Mouse (Mus musculus) midbrain, embryonic 16.5 days (tissue): ENCODE measurements around the gene Inpp5b. TPM values are rescaled to one million over a fixed set of nuclear protein-coding genes. Genes with fewer than 3 reads are reported as not detected.

ENCODE experiments used
- ATAC-seq: fragments of 200-750 bp; cut with Nextera tagmentation; 2 replicates; pipeline ENCODE4 v1.8.0; 2017; ENCODE audit warnings: moderate TSS enrichment
- H3K27ac ChIP-seq: fragments of 300-500 bp; sonication (generic); 2 replicates; pipeline ENCODE4 v1.5.1; 2014; ENCODE audit warnings: mild to moderate bottlenecking, low read length, mixed read lengths
- H3K27me3 ChIP-seq: fragments of 300-500 bp; sonication (generic); 2 replicates; pipeline ENCODE4 v1.6.1; 2014; ENCODE audit warnings: low read depth, low read length, mixed read lengths; ENCODE audit not compliant: control insufficient read depth, insufficient read depth
- H3K36me3 ChIP-seq: fragments of 300-500 bp; sonication (generic); 2 replicates; pipeline ENCODE4 v1.6.1; 2014; ENCODE audit warnings: mild to moderate bottlenecking, low read length, moderate library complexity, mixed read lengths; ENCODE audit not compliant: control insufficient read depth, insufficient read depth
- H3K4me1 ChIP-seq: fragments of 300-500 bp; sonication (generic); 2 replicates; pipeline ENCODE4 v1.6.1; 2014; ENCODE audit warnings: mild to moderate bottlenecking, low read length, mixed read lengths; ENCODE audit not compliant: control insufficient read depth, insufficient read depth
- H3K4me2 ChIP-seq: fragments of 300-500 bp; sonication (generic); 2 replicates; pipeline ENCODE4 v1.6.1; 2014; ENCODE audit warnings: mild to moderate bottlenecking, low read length, mixed read lengths
- H3K4me3 ChIP-seq: fragments of 300-500 bp; sonication (generic); 2 replicates; pipeline ENCODE4 v1.5.1; 2014; ENCODE audit warnings: low read depth, mild to moderate bottlenecking, low read length, moderate library complexity, mixed read lengths
- H3K9ac ChIP-seq: fragments of 300-500 bp; sonication (generic); 2 replicates; pipeline ENCODE4 v1.6.1; 2014; ENCODE audit warnings: low read depth, low read length, mixed read lengths
- H3K9me3 ChIP-seq: fragments of 300-500 bp; sonication (generic); replicated peaks from 2 replicates; pipeline ENCODE4 v1.6.1; 2014; ENCODE audit warnings: mild to moderate bottlenecking, low read length, mixed read lengths; ENCODE audit not compliant: control insufficient read depth, poor library complexity, severe bottlenecking
- WGBS: fragments of 180-500 bp; shearing (Covaris S2); extraction: QIAGEN DNeasy Blood & Tissue Kit; methylation state at CpG from one replicate; pipeline ENCODE4 v1.1.7; 2014; 5-methylcytosine and 5-hydroxymethylcytosine counted together
- polyA plus RNA-seq: library from polyadenylated mRNA; unstranded; fragments of >200 nt; fragmentation: Nextera tagmentation; extraction: Ambion mirVana; gene quantifications from 2 replicates; pipeline ENCODE4 v1.2.1, GENCODE M21; 2015

Inpp5b gene
- polyA plus RNA-seq, 1 experiment from 2014 or later = 26.6 TPM

DNA sequence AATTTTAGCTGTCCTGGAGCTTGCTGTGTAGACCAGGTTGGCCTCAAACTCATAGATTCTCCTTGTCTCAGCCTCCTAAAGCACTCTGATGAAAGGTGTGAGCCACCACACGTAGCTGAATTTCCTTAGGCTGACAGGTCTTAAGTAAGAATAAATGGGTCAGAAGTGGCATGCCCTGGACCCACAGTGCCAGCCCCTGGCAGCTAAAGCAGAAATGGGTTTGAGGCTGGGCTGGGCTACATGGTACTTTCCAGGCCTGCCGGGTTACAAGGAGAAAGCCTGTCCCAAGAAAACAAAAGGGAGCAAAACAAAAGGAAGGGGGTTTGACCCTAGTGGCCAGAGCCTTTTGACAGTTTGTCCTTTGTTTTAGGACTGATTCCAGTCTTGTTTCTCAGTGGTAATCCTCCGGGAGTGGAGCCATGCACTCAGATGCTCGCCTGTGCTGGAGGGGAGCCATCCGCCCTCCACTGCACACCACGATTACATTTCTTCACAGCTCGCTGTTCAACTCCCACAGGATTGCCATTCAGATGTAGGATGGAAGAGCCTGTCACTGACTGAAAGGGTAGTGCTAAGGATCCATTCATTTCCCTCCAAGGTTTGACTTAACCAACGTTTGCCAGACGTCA lies 69.8 kb downstream of the Inpp5b start:
- no peaks in the 10 kb centered on the region for H3K27me3 ChIP-seq
- no peak overlapping the region for H3K9ac ChIP-seq
- 12% methylated on average over 9 of the region's 9 CpGs for WGBS
- H3K9me3 ChIP-seq = no peaks in the 10 kb centered on the region
- ATAC-seq = no peak
- H3K36me3 ChIP-seq = no peaks in the 10 kb centered on the region; the same call in none of the 2 replicates
- no peak overlapping the region for H3K27ac ChIP-seq
- H3K4me1 ChIP-seq = peaks cover 7% of the 10 kb centered on the region
- no peak overlapping the region for H3K4me2 ChIP-seq
- H3K4me3 ChIP-seq = no peak overlapping the region

DNA sequence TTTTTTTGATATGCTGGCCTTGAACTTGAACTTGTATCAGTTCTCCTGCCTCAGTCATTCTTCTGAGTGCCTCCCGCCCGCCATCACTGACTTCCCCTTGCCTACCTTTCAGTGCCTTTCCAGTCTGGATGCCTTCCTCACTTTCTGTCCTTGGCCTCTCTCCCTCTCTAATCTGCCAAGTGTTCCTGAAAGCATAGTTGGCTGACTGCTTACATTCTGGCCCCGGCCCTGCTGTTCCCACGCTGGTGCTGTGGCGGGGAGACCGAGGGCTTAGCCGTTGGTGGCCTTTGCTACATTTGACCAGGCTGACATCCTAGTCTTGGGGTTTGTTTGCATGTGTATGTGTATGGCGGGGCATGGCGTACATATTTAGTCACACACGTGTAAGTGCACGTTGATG lies 74.3 kb downstream of the Inpp5b start:
- Histone ChIP-seq H3K4me2 (no peak overlapping the region), H3K27me3 (no peaks in the 10 kb centered on the region), H3K4me1 (no peaks in the 10 kb centered on the region; the same call in 1 of the 2 replicates), H3K9ac (no peak overlapping the region), H3K9me3 (no peaks in the 10 kb centered on the region), H3K27ac (no peak overlapping the region), H3K4me3 (no peak overlapping the region), H3K36me3 (peaks cover under 1% of the 10 kb centered on the region; the same call in 1 of the 2 replicates)
- ATAC-seq = no peak
- WGBS = 92% methylated on average over 11 of the region's 11 CpGs

DNA sequence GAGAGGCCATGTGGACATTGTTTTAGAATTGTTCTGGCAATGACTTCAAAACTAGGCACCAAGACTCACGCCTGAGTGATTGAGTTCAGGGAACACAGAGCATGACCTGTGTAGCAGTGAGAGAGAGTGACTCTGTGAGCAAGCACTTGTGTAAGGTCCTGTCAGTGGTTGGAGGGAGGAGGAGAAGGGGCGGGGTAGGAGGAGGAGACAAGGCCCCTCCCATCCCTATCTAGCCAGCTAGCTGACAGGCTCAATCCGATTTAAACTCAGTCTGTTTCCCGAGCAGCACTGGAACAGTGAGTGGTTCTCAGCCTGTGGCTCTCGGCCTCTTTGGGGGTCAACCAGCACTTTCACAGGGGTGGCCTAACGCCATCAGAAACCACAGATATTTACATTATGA lies 76.2 kb downstream of the Inpp5b start:
- no peak overlapping the region for H3K27ac ChIP-seq
- no peak overlapping the region for H3K4me2 ChIP-seq
- peaks cover 13% of the 10 kb centered on the region for H3K36me3 ChIP-seq
- no peak overlapping the region for H3K4me3 ChIP-seq
- H3K9ac ChIP-seq = no peak overlapping the region
- H3K9me3 ChIP-seq = no peaks in the 10 kb centered on the region
- 15% methylated on average over 6 of the region's 6 CpGs for WGBS
- H3K4me1 ChIP-seq = no peaks in the 10 kb centered on the region
- ATAC-seq = no peak
- H3K27me3 ChIP-seq = no peaks in the 10 kb centered on the region

DNA sequence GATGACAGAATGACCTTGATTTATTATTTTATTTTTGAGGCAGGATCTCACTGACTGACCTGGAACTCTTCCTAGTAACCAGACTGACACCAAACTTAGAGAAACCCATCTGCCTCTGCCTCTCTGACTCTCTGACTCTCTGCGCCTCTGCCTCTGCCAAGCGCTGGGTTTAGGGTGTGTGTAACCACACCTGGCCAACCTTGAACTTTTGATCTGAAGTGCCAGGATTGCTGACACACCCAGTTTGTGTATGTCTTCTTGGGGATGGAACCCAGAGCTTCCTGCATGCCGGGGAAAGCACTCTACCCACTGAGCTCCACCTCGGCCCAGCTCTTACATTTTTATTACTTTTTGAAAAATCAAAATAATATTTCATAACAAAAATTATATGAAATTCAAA lies 77.2 kb downstream of the Inpp5b start:
- H3K4me1 ChIP-seq = no peaks in the 10 kb centered on the region
- H3K9ac ChIP-seq = no peak overlapping the region
- no peak overlapping the region for H3K4me3 ChIP-seq
- no peak overlapping the region for H3K27ac ChIP-seq
- H3K36me3 ChIP-seq = peaks cover 13% of the 10 kb centered on the region
- no peaks in the 10 kb centered on the region for H3K27me3 ChIP-seq
- WGBS = 92% methylated on average over 4 of the region's 4 CpGs
- ATAC-seq = no peak
- no peak overlapping the region for H3K4me2 ChIP-seq
- H3K9me3 ChIP-seq = no peaks in the 10 kb centered on the region

DNA sequence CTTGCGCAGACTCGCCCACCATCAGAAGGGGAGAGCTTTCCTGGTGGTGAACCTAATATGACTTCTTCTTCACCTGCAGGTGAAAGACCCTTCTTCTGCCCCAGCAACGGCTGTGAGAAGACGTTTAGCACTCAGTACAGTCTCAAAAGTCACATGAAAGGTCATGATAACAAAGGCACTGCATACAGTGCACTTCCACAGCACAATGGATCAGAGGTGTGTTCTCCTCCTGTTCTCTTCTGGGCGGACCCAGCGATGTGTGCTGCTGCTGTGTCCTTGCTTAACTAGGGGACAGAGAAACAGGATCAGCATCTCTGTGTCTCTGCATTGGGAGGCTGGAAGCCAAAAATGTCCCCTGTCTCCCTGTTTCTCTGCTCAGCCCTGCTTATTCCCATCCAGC lies 83.3 kb downstream of the Inpp5b start:
- no peak for ATAC-seq
- WGBS = 91% methylated on average over 6 of the region's 6 CpGs
- H3K36me3 ChIP-seq = peaks cover 28% of the 10 kb centered on the region
- no peaks in the 10 kb centered on the region for H3K4me1 ChIP-seq
- no peaks in the 10 kb centered on the region for H3K9me3 ChIP-seq
- no peak overlapping the region for H3K27ac ChIP-seq
- no peaks in the 10 kb centered on the region for H3K27me3 ChIP-seq
- no peak overlapping the region for H3K4me2 ChIP-seq
- H3K4me3 ChIP-seq = no peak overlapping the region
- no peak overlapping the region for H3K9ac ChIP-seq

DNA sequence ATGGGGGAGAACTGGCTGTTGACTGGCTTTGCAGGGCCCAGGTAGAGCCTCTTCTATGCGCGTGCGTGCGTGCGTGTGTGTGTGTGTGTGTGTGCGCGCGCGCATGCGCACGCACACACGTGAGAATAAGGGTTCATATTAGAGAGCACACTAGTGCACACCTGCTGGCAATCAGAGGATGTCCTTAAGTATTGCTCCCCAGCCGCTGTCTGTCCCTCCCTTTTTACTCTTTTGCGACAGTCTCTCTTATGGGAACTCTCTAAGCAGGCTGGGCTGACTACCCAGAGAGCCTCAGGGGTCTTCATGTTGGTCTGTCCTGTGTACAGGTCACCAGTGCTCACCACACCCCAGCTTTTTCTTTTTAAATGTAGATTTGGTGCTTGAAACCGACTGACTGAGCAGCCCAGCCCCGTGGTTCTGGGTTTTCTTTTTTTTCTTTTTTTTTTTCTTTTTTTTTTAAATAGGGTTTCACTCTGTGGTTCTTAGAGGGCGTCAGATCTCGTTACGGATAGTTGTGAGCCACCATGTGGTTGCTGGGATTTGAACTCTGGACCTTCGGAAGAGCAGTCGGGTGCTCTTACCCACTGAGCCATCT lies 83.8 kb downstream of the Inpp5b start:
- WGBS = 97% methylated on average over 21 of the region's 21 CpGs
- Histone ChIP-seq H3K9ac (no peak overlapping the region), H3K36me3 (peaks cover 28% of the 10 kb centered on the region), H3K27ac (no peak overlapping the region), H3K27me3 (no peaks in the 10 kb centered on the region), H3K4me1 (no peaks in the 10 kb centered on the region), H3K4me3 (no peak overlapping the region), H3K9me3 (no peaks in the 10 kb centered on the region), H3K4me2 (no peak overlapping the region)
- ATAC-seq = no peak

DNA sequence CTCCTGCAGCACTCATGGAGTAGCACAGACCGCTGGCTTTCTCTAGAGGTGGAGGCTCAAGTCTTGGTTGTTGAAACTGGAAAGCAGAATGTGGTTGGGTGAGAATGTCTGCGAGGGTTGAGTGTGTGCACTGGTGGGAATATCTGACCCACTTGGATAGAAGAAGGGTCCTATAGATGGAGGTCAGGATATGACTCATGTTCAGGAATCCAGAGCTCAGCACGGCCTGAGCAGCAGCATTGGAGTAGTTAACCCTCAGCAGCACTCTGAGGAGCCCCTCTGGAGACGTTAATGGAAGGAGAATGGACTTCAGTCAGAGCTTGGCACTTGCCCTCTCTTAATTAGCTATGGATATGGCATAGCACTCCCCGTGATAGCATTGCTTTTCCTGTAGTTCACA lies 88.0 kb downstream of the Inpp5b start:
- H3K9ac ChIP-seq = no peak overlapping the region
- H3K27me3 ChIP-seq = no peaks in the 10 kb centered on the region
- H3K36me3 ChIP-seq = peaks cover 18% of the 10 kb centered on the region
- 90% methylated on average over 5 of the region's 5 CpGs for WGBS
- no peaks in the 10 kb centered on the region for H3K4me1 ChIP-seq
- no peak for ATAC-seq
- no peaks in the 10 kb centered on the region for H3K9me3 ChIP-seq
- H3K4me3 ChIP-seq = no peak overlapping the region
- no peak overlapping the region for H3K27ac ChIP-seq
- no peak overlapping the region for H3K4me2 ChIP-seq

DNA sequence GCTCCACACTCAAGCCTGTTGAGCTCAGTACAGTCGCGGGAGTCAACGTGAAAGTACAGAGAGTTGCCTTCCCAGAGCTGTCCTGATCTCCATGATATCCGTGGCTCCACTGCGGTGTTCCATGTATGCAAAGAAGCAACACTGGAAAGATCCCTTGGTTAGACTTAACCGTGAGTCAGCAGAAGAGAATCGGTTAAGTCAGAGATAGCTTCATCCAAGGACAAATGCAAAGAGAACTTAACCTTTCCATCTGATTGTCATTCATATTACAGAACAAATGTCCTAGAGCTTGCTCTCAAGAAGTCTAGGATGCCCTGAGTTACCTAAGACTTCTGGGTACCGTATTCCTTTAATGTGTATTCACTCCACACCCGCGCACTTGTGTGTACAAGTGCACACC lies 91.1 kb downstream of the Inpp5b start:
- Histone ChIP-seq H3K4me3 (no peak overlapping the region), H3K4me2 (no peak overlapping the region), H3K36me3 (peaks cover 9% of the 10 kb centered on the region), H3K9me3 (no peaks in the 10 kb centered on the region), H3K4me1 (no peaks in the 10 kb centered on the region), H3K27ac (no peak overlapping the region), H3K27me3 (no peaks in the 10 kb centered on the region), H3K9ac (no peak overlapping the region)
- 97% methylated on average over 10 of the region's 10 CpGs for WGBS
- no peak for ATAC-seq

DNA sequence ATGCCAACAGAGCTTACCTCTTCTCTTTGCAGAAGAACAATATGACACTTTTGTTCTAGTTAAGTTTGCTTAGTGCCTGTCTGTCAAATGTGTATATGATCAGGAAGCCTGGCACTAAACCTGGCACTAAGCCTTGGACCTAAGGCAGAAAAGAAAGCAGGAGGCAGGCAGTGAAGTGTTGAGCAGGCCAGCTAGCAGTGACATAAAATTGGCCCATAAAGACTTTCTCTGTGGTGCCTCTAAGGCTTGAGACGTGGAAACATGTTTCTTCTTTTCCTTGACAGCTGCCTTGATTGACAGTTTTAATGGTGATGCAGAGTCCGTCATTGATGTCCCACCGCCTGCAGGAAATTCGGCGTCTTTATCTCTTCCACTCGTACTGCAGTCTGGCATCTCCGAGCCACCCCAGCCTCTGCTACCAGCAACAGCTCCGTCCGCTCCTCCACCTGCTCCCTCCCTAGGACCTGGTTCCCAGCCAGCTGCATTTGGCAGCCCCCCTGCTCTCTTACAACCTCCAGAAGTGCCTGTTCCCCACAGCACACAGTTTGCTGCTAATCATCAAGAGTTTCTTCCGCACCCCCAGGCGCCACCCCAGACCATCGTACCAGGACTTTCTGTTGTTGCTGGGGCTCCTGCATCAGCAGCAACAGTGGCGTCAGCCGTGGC lies 96.5 kb downstream of the Inpp5b start:
- Histone ChIP-seq H3K4me2 (no peak overlapping the region), H3K9me3 (no peaks in the 10 kb centered on the region), H3K36me3 (peaks cover 22% of the 10 kb centered on the region), H3K9ac (no peak overlapping the region), H3K27ac (no peak overlapping the region), H3K4me1 (no peaks in the 10 kb centered on the region), H3K4me3 (no peak overlapping the region), H3K27me3 (no peaks in the 10 kb centered on the region)
- 91% methylated on average over 14 of the region's 14 CpGs for whole genome bisulfite sequencing
- no peak for ATAC-seq
